Mouse (Mus musculus) layer of hippocampus, adult 18-20 months (tissue): ENCODE measurements at regions not wholly inside any gene's neighbourhood (a gene's known extent, or its start where the extent isn't known, plus 50 kb on each side); places are given as distances from the start of the nearest gene placed in this dataset.

Experiments
- DNase-seq, 2 experiments: peaks; one replicate each; pipeline ENCODE4 v3.0.0; 2022; ENCODE audit warnings: low spot score in 2 of 2

DNA sequence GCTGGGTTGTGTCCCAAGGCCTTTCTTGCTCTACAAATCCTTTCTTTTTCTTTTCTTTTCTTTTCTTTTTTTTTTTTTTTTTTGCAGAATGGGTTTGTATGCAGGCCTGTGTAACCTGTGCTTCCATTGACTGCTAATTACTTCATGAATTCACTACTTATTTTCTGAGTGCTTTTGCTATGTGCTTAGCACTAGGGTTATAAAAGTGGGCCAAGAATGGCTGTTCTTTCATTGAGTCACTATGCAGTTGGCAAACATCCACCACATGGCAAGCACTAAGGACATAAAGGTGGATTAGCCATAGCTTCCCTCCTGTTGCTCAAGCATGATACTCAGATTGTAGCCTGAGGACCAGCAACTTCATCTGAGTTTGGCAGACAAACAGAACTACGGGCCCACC lies 1641.8 kb upstream of the Gm7489 start:
- no peak for DNase-seq
